Mouse (Mus musculus): Measurements from ENCODE around the gene Prss46. TPM values are rescaled to one million over a fixed set of nuclear protein-coding genes. Genes with fewer than 3 reads are reported as not detected.
"Not testable (repeated sequence)": the region's sequence is repeated elsewhere in the genome, so short reads cannot be mapped to it uniquely, and the experiment has no call there.

The Prss46 gene
- polyA plus RNA-seq (2014; fragmentation: Nextera tagmentation; extraction: Ambion mirVana): not detected in 2 replicates

- Histone ChIP-seq H3K9ac (ENCODE audit: low read length) (no peak within 1 kb of the TSS), H3K4me3 (ENCODE audit: low read depth, low read length) (no peak within 1 kb of the TSS), H3K27ac (ENCODE audit: low read depth, low read length) (no peak within 1 kb of the TSS), H3K4me2 (ENCODE audit: low read depth, low read length, severe bottlenecking) (no peak within 1 kb of the TSS), H3K36me3 (ENCODE audit: control insufficient read depth, insufficient read depth, low read length) (no peaks in the 10 kb centered on the region), H3K4me1 (replicated peaks; ENCODE audit: control insufficient read depth, insufficient read depth, low read length) (no peaks in the 10 kb centered on the region), H3K27me3 (ENCODE audit: control insufficient read depth, insufficient read depth, low read length) (no peaks in the 10 kb centered on the region), H3K9me3 (ENCODE audit: control insufficient read depth, low read length) (no peaks in the 10 kb centered on the region)
- ATAC-seq (replicated peaks; ENCODE audit: low FRiP score) (no peak), DNase-seq (ENCODE audit: low spot score) (no peak)
- 89% methylated on average over 10 of the region's 10 CpGs for WGBS
Measured at GRCm38 (mm10) chr9:110844206-110844605, at the start of gene Prss46. Prss46 (plus strand) TSS chr9:110844506.

DNA sequence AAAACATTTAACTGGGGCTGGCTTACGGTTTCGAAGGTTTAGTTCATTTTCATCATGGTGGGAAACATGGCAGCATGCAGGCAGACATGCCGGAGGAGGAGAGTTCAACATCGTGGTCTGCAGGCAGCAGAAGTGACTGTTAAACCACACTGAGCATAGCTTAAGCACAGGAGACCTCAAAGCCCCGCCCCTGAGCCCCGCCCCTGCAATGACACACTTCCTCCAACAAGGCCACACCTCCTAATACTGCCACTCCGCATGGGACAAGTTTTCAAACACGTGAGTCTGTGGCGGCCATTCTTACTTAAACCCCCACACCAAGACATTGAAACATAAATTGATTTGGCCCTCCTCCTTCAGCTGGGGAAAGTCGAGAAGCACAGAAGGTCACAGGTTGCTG, 47.3 kb upstream of the Prss46 start:
- Histone ChIP-seq H3K36me3 (ENCODE audit: control insufficient read depth, insufficient read depth, low read length) (no peaks in the 10 kb centered on the region), H3K9ac (ENCODE audit: low read length) (no peak overlapping the region), H3K27me3 (ENCODE audit: control insufficient read depth, insufficient read depth, low read length) (no peaks in the 10 kb centered on the region), H3K4me3 (ENCODE audit: low read depth, low read length) (no peak overlapping the region), H3K27ac (ENCODE audit: low read depth, low read length) (no peak overlapping the region), H3K4me1 (replicated peaks; ENCODE audit: control insufficient read depth, insufficient read depth, low read length) (no peaks in the 10 kb centered on the region), H3K4me2 (ENCODE audit: low read depth, low read length, severe bottlenecking) (no peak overlapping the region), H3K9me3 (ENCODE audit: control insufficient read depth, low read length) (no peaks in the 10 kb centered on the region)
- DNase-seq (ENCODE audit: low spot score): no peak
- WGBS: 87% methylated on average over 10 of the region's 10 CpGs
- ATAC-seq (replicated peaks; ENCODE audit: low FRiP score): no peak

- ATAC-seq (replicated peaks; ENCODE audit: low FRiP score): no peak
- no peak within 1 kb of the TSS for H3K4me2 ChIP-seq (ENCODE audit: low read depth, low read length, severe bottlenecking)
- WGBS: 93% methylated on average over 14 of the region's 14 CpGs
Measured at GRCm38 (mm10) chr9:110797866-110798265, 46.4 kb upstream of the Prss46 start, which contains the start of gene Prss42. Prss42 (plus strand) TSS chr9:110798166.

DNA sequence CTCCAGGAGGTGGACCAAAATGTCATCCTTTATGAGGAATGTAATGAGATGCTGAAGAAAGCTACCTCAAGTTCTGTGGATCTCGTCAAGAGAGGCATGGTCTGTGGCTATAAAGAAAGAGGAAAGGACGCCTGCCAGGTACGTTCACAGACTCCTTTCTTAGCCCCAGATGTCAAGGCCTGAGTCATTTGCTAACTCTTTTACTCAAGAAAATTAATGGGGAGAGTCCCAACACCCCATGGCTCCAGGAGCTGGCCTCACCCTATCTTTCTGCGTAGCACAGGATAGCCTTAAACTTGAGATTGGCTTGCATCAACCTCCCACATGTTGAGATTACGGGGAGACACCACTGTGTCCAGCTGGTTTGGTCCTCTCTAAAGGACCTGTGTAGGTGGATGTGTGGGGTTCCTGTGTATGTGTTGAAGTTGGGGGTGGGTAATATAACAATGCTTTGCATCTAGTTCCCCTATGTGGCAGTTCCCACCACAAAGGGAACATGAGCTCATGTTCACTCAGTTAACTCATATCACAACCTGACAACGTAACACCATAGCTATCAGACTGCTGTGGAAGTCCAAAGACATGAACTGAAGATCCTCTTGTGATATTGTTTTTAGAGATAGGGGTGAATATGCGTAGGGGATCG, 43.3 kb upstream of the Prss46 start:
- no peak overlapping the region for H3K4me2 ChIP-seq (ENCODE audit: low read depth, low read length, severe bottlenecking)
- 93% methylated on average over 8 of the region's 8 CpGs for WGBS
- H3K4me1 ChIP-seq (replicated peaks; ENCODE audit: control insufficient read depth, insufficient read depth, low read length): no peaks in the 10 kb centered on the region
- H3K4me3 ChIP-seq (ENCODE audit: low read depth, low read length): no peak overlapping the region
- ATAC-seq (replicated peaks; ENCODE audit: low FRiP score) (no peak), DNase-seq (ENCODE audit: low spot score) (no peak)
- no peaks in the 10 kb centered on the region for H3K27me3 ChIP-seq (ENCODE audit: control insufficient read depth, insufficient read depth, low read length)
- no peaks in the 10 kb centered on the region for H3K9me3 ChIP-seq (ENCODE audit: control insufficient read depth, low read length)
- H3K9ac ChIP-seq (ENCODE audit: low read length): no peak overlapping the region
- no peaks in the 10 kb centered on the region for H3K36me3 ChIP-seq (ENCODE audit: control insufficient read depth, insufficient read depth, low read length)
- no peak overlapping the region for H3K27ac ChIP-seq (ENCODE audit: low read depth, low read length)

More at GRCm38 (mm10) chr9:110797866-110798265, 46.4 kb upstream of the Prss46 start, which contains the start of gene Prss42:
- H3K9me3 ChIP-seq (ENCODE audit: control insufficient read depth, low read length): no peaks in the 10 kb centered on the region
- no peaks in the 10 kb centered on the region for H3K4me1 ChIP-seq (replicated peaks; ENCODE audit: control insufficient read depth, insufficient read depth, low read length)
- H3K27me3 ChIP-seq (ENCODE audit: control insufficient read depth, insufficient read depth, low read length): no peaks in the 10 kb centered on the region
- no peaks in the 10 kb centered on the region for H3K36me3 ChIP-seq (ENCODE audit: control insufficient read depth, insufficient read depth, low read length)
- no peak within 1 kb of the TSS for H3K4me3 ChIP-seq (ENCODE audit: low read depth, low read length)
- no peak for DNase-seq (ENCODE audit: low spot score)
- no peak within 1 kb of the TSS for H3K9ac ChIP-seq (ENCODE audit: low read length)
- H3K27ac ChIP-seq (ENCODE audit: low read depth, low read length): no peak within 1 kb of the TSS

DNA sequence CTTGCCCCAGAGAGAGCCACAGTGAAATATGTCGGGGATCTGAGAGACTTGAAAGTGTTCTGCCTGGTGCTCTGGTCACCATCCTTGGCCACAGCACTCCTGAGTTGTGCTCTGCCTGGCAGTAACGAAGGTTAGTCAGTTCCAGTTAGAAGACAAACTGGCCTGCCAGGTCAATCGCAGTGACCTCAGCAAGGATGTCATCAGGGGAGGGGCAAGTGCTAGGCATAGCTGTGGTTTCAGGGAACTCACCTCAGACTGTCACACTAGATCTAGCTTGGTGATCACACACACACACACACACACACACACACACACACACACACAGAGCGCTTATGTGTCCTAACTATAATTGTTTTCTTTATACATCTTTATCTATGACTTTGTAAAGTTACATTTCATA, 41.0 kb upstream of the Prss46 start:
- ATAC-seq (replicated peaks; ENCODE audit: low FRiP score) (no peak), DNase-seq (ENCODE audit: low spot score) (no peak)
- WGBS: 70% methylated on average over 4 of the region's 4 CpGs
- no peak overlapping the region for H3K9ac ChIP-seq (ENCODE audit: low read length)
- no peak overlapping the region for H3K4me2 ChIP-seq (ENCODE audit: low read depth, low read length, severe bottlenecking)
- no peaks in the 10 kb centered on the region for H3K9me3 ChIP-seq (ENCODE audit: control insufficient read depth, low read length)
- H3K27ac ChIP-seq (ENCODE audit: low read depth, low read length): no peak overlapping the region
- no peaks in the 10 kb centered on the region for H3K36me3 ChIP-seq (ENCODE audit: control insufficient read depth, insufficient read depth, low read length)
- no peaks in the 10 kb centered on the region for H3K27me3 ChIP-seq (ENCODE audit: control insufficient read depth, insufficient read depth, low read length)
- H3K4me1 ChIP-seq (replicated peaks; ENCODE audit: control insufficient read depth, insufficient read depth, low read length): no peaks in the 10 kb centered on the region
- H3K4me3 ChIP-seq (ENCODE audit: low read depth, low read length): no peak overlapping the region

GRCm38 (mm10) chr9:110810051-110810450, 34.3 kb upstream of the Prss46 start:
- Histone ChIP-seq H3K9me3 (ENCODE audit: control insufficient read depth, low read length) (no peaks in the 10 kb centered on the region), H3K36me3 (ENCODE audit: control insufficient read depth, insufficient read depth, low read length) (no peaks in the 10 kb centered on the region), H3K4me2 (ENCODE audit: low read depth, low read length, severe bottlenecking) (no peak overlapping the region), H3K27me3 (ENCODE audit: control insufficient read depth, insufficient read depth, low read length) (no peaks in the 10 kb centered on the region), H3K27ac (ENCODE audit: low read depth, low read length) (no peak overlapping the region), H3K4me1 (replicated peaks; ENCODE audit: control insufficient read depth, insufficient read depth, low read length) (no peaks in the 10 kb centered on the region), H3K9ac (ENCODE audit: low read length) (no peak overlapping the region), H3K4me3 (ENCODE audit: low read depth, low read length) (no peak overlapping the region)
- ATAC-seq (replicated peaks; ENCODE audit: low FRiP score) (no peak), DNase-seq (ENCODE audit: low spot score) (no peak)
- 87% methylated on average over 4 of the region's 4 CpGs for WGBS

DNA sequence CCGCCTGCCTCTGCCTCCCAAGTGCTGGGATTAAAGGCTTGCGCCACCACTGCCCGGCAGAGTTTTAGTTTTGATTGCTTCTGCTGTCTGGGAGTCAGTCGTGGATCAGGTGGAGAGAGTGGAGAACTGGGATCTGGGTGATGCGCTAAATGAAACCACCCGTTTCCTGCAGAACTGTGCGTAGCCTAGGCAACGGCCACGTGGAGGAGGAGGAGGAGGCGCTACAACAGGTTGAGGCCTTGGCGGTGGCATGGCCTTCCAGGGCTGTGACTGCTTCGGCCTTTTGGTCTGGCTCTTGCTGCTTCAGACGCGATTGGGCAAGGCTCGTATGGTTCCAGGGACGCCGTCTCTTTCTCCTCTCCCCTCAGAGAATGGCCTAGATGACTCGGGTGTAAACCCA, 30.5 kb upstream of the Prss46 start, which contains the start of gene Prss44:
TSS of gene Prss44 (plus strand) at position 206 of the 400 bp plus-strand sequence.
- Histone ChIP-seq H3K27ac (ENCODE audit: low read depth, low read length) (no peak within 1 kb of the TSS), H3K4me3 (ENCODE audit: low read depth, low read length) (no peak within 1 kb of the TSS), H3K27me3 (ENCODE audit: control insufficient read depth, insufficient read depth, low read length) (no peaks in the 10 kb centered on the region), H3K9me3 (ENCODE audit: control insufficient read depth, low read length) (no peaks in the 10 kb centered on the region), H3K4me1 (replicated peaks; ENCODE audit: control insufficient read depth, insufficient read depth, low read length) (no peaks in the 10 kb centered on the region), H3K4me2 (ENCODE audit: low read depth, low read length, severe bottlenecking) (no peak within 1 kb of the TSS), H3K9ac (ENCODE audit: low read length) (no peak within 1 kb of the TSS), H3K36me3 (ENCODE audit: control insufficient read depth, insufficient read depth, low read length) (no peaks in the 10 kb centered on the region)
- DNase-seq (ENCODE audit: low spot score): no peak
- 66% methylated on average over 18 of the region's 18 CpGs for WGBS
- ATAC-seq (replicated peaks; ENCODE audit: low FRiP score): no peak

DNA sequence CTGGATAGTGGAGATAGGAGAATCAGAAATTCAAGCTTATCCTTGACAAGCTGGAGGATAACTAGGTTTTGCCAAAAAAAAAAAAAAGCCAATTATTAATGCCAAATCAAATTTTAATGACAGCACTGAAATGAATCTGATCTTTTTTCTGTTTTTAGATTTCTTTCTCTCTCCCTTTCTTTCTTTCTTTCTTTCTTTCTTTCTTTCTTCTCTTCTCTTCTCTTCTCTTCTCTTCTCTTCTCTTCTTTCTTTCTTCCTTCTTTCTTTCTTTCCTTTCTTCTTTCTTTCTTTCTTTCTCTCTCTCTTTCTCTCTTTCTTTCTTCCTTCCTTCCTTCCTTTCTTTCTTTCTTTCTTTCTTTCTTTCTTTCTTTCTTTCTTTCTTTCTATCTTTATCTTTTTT, 23.8 kb upstream of the Prss46 start:
- H3K4me3 ChIP-seq (ENCODE audit: low read depth, low read length); H3K9me3 ChIP-seq (ENCODE audit: control insufficient read depth, low read length); DNase-seq (ENCODE audit: low spot score); H3K4me2 ChIP-seq (ENCODE audit: low read depth, low read length, severe bottlenecking); H3K9ac ChIP-seq (ENCODE audit: low read length); ATAC-seq (replicated peaks; ENCODE audit: low FRiP score); H3K27ac ChIP-seq (ENCODE audit: low read depth, low read length); H3K27me3 ChIP-seq (ENCODE audit: control insufficient read depth, insufficient read depth, low read length); H3K4me1 ChIP-seq (replicated peaks; ENCODE audit: control insufficient read depth, insufficient read depth, low read length); H3K36me3 ChIP-seq (ENCODE audit: control insufficient read depth, insufficient read depth, low read length): not testable (repeated sequence)

- Histone ChIP-seq H3K36me3 (ENCODE audit: control insufficient read depth, insufficient read depth, low read length) (no peaks in the 10 kb centered on the region), H3K9ac (ENCODE audit: low read length) (no peak overlapping the region), H3K9me3 (ENCODE audit: control insufficient read depth, low read length) (no peaks in the 10 kb centered on the region), H3K4me1 (replicated peaks; ENCODE audit: control insufficient read depth, insufficient read depth, low read length) (no peaks in the 10 kb centered on the region), H3K27me3 (ENCODE audit: control insufficient read depth, insufficient read depth, low read length) (no peaks in the 10 kb centered on the region), H3K4me3 (ENCODE audit: low read depth, low read length) (no peak overlapping the region), H3K4me2 (ENCODE audit: low read depth, low read length, severe bottlenecking) (no peak overlapping the region), H3K27ac (ENCODE audit: low read depth, low read length) (no peak overlapping the region)
- 88% methylated on average over 7 of the region's 7 CpGs for WGBS
- ATAC-seq (replicated peaks; ENCODE audit: low FRiP score): no peak
- DNase-seq (ENCODE audit: low spot score): no peak
Measured at GRCm38 (mm10) chr9:110821436-110821835, 22.9 kb upstream of the Prss46 start.
